Mouse (Mus musculus) neutrophil, adult 5-6 weeks (primary cell): ENCODE measurements around the gene Skor1. TPM values are rescaled to one million over a fixed set of nuclear protein-coding genes. Genes with fewer than 3 reads are reported as not detected.

Experiments
- ATAC-seq: fragments of 151-379, 151-347 bp; 2 replicates; pipeline ENCODE4 v1.8.0; 2017; ENCODE audit warnings: mild to moderate bottlenecking, moderate TSS enrichment; ENCODE audit not compliant: insufficient number of reproducible peaks, poor library complexity, low FRiP score, severe bottlenecking; ENCODE audit errors: extremely low read depth
- total RNA-seq: library from RNA; stranded (forward); fragments of 200-1000 nt; gene quantifications from 2 replicates; pipeline ENCODE4 v1.2.3, GENCODE M21; 2017

Gene Skor1
- not detected in 2 replicates for total RNA-seq

DNA sequence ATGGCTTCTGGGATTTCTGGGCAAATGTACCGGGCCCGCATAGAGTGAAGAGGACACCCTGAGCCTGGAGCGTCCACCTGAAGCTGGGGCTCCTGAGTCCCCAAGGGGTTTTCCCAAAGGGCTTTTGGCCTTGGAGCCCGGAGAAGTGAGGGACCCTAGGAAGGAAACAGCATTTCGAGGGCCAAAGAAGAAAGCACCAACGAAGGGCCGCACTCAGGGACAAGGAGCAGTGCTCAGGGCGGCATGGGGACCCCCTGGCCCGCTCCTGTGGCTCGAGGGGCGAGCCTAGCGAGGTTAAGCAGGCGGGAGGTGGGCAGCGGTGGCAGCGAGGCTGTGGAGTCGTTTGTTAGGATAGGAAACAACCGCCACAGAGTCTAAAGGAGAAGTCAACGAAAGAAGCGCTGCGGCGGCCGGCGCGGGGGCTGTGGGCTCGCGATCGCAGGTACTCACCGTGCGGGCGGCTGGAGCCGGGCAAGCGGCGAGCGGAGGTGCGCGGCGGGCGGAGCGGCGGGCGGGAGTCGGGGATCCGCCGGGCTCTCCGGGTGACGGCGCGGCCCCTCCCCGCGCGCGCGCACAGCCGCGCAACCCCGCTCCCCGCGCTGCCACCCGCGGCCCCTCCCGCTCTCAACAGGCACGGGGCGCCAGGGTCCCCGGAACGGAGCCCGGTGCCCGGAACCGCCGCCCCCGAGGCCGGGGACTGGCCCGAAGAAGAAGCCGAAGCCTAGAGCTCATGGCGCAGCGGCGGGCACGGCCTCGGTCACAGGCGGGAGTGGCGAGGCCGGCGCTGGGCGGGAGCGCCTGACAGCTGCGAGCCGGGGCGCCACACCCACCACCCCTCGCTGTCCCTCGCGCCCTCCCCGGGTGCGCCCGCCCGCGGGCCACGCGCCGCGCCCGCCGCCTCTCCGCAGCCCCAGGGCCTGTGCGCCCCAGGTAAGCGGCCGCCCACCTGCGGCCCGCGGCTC, at the start of gene Skor1:
Gene Skor1, minus strand, starts transcription at position 552 of the 962 bp plus-strand sequence.
- no peak for ATAC-seq

DNA sequence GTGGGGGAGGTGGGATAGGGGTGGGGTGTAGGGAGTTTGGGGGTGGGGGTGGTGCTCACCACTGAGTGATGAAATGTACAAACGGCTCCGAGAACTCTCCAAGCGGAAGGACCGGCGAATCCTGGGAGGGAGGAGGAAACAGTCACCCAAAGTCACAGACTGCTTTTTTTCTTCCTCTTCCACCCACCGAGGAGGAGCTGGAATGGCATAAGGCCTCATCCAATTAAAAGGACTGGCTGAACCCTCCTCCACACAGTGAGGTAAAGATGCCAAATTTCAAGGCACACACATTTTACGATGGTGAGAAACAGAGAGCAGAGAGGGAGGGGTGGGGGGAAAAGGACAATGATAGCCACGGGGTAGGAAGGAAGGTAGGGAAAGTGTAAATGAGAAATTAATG, 48.5 kb upstream of the Skor1 start:
- no peak for ATAC-seq

DNA sequence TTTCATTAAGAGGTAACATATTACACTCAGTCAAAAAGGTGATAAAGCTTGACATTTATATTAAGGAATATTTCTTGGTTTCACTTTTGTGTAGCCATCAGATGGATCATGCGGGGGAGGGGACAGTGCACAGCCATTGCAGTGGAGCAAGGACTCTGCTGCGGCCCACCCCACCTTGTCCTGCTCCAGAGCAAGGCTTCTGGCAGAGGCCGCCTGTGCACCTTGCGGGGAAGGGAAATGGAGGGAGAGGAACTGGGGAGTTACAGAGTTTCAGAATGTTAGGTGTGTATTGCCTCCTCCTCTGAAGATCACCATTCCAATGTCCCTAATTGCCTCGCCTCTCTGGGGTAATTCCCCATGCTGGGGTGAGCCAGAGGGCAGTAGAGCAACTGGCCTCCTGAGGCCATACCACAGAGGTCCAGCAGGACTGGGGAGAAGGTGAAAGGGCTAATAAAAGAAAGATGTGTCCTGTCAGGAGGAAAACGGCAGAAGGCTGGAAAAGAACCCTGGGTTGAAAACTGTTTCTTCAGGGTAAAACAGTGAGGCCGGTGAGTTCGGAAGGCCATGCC, 47.4 kb upstream of the Skor1 start:
- no peak for ATAC-seq

DNA sequence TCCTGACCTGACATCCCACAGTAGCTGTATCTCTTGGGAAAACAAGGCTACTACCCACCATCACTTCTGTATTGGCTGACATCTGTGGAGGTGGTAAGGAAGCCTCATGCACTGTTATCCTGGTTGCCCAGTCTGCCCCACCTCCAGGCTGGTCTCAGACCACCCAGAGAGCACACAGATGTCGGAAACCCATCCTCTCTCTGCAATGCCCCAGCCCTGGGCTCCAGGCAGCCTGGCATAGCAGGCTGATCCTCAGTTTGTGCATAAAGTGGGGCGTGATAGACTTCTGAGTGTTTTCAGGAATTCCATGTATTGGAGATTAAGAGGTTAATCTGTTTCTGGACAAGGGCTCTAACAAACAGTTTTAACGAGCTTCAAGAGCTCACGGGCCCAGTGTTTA, 46.8 kb upstream of the Skor1 start:
- ATAC-seq, result no peak

DNA sequence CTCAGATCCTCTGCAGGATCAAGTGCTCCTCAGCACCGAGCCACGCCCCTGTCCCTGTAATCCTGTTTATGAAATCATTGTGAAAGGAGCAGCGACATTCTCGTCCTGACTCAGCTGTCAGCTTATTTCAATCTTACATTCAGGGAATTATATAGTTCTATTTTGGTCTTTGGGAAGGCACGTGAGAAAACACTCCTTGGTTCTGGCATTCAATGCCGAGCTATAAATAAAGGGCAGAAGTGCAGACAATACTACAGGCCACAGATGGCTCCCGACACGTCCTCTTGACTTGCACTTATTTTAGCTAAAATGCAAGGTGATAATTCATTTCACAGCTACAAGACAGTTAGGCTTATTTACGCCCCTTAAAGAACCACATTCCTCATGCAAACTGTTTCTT, 46.0 kb upstream of the Skor1 start:
- no peak for ATAC-seq

DNA sequence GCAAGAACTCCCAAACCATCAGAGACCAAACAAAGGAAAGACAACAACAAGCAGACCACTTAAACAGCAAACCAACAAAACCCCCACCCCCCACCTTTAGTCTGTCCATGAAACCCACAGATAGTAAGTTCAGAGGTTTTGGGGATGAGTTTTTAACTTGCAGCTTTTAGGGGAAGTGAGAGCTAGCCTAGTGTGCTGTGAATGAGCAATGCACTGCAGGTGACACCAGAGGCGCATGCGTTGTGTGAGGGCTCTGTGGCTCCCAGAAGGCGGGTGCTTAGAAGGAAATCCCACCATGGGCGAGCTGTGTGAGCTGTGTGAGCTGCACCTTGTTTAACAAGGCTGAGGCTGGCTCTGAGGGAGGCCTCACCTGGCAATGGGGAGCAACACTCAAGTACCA, 44.0 kb upstream of the Skor1 start:
- no peak for ATAC-seq

DNA sequence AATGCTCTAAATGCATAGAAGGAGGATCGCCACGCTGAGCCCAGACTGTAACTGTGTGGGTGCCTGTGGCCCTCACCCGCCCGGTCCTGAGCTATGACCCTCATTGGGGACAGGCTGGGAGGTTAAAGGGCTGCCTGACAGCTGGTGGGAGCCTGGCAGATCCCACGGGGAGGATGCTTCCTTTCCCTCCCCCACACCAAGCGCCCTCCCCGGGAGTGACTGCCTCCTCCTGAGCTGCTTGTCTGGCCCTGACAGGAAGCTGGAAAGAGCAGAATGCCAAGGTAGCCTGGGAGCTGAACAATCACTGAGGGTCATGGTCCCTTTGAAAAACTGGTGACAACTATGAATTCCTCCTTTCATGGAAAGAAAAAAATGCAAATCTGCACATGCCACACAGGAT, 38.5 kb upstream of the Skor1 start:
- no peak for ATAC-seq

DNA sequence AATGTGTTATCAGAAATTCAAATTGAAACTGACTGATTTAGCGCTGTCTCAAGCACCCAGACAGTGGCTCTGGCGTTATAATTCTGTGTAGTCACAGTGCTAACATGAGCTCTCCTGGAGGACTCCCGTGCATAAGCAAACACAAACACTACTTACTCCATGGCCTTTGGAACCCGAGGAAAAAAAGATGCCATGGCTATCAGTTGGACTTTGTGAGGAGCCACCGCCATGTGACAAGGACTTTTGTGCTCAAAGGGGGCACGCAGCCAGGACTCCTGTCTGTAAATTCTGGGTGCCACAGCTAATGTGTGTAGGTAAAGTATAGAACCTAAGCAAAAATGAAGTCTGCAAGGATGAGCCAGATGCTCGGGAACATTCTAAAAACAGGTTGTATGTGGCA, 36.5 kb upstream of the Skor1 start:
- ATAC-seq, result no peak

DNA sequence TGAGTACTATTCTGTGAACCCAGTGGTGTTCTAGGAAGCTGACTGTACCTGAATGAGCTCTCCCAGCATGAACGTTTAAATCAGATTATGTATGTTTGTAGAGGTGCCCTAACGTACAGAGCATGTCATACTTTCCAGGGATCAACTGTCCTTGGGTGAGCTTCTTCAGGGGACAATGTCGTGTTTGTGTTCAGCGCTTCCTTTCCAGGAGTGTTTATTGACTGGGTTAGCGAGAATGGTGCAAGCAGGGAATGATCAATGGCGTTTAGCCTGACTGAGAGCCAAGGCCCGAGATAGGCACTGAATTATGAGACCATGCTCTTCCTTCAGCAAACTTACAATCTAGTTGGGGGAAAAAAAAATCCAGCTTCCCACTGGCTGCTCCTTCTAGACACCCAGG, 35.1 kb upstream of the Skor1 start:
- ATAC-seq, result no peak

DNA sequence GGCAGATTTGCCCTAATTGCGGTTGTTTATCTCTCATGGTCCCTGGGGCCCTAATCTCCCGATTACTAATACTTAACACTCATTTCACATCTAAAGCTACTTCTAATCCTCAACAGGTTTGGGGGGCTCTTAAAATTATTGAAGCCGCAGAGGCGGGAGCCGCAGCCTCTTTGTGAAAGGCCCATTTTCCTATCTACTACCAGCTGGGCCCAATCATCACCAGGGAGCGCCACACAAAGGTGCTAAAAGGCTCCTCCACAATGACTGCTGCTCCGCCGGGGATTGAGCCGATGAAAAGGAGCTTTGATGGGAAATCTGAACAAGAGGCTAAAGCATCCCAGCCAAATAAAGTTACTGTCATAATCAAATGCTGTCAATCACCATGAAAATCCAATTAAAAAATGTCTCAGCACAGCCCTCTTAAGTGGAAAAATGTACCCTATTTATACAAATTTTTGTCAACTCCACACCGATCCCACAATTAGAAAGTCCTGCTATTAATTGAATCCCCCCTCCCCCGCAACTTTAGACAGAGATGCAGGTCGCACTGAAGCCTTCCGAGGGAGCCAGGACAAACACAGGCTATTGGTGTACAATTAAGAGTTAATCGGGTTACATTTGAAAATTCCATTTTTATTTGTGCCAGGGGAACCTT, 33.7 kb upstream of the Skor1 start:
- no peak for ATAC-seq

DNA sequence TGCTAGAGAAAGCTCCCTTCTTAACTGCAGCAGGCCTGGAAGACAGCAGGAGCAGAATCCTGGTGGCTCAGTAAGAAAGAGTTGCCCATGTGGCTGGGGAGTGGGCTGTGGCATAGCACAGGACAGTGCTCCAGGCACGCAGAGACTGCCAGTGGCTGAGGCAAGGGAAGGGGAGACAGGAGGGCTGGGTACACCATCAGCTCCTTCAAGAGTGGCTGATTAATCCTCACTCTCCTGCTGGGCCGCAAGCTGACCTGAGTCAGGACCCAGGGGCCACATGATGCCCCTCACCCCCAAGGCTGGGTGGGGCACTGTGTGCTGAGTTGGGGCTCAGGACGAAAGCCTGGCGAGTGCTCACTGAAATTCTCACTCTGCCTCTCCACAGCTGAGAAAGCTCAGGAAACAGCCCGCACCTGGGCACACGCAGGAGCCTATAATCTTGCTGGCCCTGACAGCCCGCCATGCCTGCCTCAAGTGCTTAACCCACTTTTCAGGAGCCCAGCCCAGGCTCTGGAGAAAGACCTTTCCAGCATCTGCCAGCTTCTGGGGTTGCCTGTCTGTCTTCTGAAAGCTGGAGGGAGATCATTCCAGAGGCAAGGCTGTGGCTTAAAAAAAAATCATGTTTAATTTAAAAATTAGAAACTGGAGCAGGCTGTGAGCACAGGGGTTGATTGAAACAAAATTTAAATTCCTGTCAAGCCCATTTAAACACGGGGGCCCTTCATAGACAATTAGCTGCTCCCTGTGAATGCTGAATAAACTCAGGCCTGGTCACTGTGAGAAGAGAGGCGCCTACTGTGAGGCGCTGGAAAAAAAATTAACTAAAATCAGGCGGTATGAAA, 32.8 kb upstream of the Skor1 start:
- no peak for ATAC-seq

DNA sequence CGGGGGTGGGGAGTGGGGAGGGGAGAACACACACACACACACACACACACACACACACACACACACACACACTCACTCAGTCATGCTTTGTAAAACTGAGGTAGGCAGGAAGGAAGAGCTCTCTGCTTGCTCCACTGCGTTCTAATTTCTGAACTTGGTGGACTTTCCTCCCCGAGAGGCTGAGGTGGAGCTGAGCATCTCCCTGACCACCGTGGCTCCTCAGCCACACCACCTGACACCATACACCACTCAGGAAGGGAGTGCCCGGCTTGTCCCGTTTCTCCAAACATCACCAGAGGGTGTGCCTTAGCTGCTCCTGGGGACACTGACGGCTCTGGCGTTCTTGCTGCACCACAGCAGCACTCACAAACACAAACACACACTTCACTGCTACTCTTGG, 29.5 kb upstream of the Skor1 start:
- ATAC-seq, result no peak

DNA sequence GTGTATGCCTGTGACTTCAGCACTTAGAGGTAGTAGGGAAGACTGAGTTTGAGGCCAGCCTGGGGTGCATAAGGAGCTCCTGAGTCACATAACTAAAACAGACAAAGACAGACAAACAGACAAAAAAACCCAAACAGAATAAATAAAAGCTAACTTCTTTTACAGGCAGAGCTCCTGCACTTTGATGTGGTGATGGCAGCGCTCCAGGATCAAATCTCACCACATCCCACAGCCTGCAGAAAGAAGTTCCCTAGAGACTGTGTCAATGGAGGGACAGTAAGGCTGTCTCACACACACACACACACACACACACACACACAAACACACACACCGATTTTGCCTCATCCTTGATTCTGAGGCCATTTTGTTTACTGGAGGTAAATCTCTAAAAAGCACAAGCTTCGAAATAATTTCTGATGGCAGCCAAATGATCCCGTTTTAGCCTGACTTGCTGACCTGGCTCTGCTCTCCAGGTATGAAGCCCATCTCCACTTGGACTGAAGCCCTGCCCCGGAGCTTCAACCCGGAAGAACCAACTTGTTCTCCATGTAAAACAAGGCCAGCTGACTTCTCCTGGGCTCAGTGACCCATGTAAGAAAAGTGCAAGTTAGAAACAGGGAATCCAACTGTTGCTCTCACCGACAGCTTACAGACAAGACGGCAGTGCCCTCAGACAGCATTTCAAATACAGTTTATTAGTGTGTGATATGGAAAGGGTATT, 25.4 kb upstream of the Skor1 start:
- ATAC-seq, result no peak

DNA sequence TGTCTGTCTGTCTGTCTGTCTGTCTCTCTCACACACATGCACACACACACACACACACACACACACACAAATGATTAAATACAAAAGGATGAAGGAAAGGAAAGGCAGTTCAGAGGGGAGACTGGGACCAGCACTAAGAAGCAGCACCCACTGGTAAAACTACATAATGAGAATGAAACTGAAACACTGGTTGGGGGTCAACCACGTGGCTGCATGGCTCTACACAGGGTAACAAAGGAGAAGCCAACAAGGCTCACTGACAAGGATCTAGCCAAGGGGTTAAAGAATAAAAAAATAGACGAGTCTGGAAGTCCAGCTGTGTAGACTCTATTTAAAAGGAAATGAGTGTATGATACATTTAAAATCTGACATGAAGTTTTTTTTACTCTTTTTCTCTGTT, 23.2 kb upstream of the Skor1 start:
- no peak for ATAC-seq

DNA sequence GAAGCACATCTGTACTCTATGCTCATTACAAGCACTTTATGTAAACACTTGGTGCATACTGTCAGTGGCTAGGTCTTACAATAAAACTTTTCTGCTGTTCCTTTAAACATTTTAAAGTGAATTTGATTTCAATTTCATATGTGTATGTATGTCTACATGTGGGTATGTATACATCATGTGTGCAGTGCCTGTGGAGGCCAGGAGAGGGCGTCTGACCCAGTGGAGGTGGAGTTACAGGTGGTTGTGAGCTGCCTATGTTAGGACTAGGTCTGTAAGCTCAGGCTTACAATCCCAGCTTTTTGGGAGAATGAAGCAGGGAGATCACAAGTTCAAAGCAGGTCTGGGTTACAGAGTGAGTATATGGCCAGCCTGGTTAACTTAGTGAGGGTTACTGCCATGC, 20.4 kb upstream of the Skor1 start:
- ATAC-seq, result no peak

DNA sequence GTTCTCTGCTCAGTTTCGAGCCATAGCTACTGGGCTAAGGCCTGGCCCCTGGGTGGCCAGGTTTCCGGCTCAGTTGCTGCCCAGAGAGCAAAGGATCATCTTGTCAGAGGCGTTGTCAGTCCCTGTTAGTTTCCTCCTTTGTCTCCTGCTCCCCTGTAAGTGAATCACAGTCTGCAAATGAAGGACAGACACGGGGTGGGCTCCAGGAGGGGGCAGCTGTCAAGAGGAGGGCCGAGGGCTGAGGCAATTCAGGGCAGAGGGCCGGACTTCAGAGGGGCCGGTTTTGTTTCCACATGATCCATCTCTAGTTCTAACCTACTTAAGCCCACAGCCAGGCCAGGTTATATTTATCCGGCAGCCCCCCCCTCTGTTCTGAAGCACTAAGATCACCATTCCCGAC, 16.3 kb upstream of the Skor1 start:
- ATAC-seq, result no peak

DNA sequence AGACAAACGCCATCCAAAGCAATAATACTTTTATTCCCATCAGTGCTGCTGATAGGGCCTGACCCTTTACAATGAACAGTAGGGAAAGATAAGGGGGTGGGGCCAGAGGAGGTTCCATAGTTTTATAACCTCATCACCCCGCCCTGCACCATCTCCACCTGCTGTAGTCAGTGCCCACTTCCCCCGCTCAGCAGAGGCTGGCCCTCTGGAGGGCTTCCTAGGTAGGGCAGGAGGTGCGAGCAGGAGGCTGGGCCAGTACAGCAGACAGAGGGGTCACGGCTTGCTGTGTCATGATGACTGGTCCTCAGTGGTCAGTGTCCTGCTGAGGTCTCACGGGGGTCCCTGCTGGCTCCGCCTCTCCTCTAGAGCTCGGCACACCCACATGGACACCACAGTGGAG, 15.0 kb upstream of the Skor1 start:
- no peak for ATAC-seq

DNA sequence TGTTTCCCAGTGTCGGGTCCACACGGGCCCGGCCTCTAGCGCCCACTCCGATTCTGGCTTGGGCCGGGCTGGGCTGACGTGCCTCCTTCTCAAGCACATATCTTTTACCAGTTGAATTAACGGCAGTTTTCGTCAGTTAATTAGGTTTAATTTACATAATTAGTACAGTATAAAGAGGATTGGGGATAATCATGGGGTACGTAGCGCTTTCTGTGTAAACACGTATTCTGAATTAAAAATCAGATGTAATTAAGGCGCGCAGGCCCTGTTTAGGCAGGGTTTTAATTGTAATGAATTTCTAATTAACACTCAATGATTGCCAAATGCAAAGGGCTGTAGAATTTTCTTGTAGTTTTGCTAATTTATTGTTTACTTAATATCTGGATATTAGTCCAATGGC, 3.2 kb upstream of the Skor1 start:
- no peak for ATAC-seq
